In the genomic region with DNA sequence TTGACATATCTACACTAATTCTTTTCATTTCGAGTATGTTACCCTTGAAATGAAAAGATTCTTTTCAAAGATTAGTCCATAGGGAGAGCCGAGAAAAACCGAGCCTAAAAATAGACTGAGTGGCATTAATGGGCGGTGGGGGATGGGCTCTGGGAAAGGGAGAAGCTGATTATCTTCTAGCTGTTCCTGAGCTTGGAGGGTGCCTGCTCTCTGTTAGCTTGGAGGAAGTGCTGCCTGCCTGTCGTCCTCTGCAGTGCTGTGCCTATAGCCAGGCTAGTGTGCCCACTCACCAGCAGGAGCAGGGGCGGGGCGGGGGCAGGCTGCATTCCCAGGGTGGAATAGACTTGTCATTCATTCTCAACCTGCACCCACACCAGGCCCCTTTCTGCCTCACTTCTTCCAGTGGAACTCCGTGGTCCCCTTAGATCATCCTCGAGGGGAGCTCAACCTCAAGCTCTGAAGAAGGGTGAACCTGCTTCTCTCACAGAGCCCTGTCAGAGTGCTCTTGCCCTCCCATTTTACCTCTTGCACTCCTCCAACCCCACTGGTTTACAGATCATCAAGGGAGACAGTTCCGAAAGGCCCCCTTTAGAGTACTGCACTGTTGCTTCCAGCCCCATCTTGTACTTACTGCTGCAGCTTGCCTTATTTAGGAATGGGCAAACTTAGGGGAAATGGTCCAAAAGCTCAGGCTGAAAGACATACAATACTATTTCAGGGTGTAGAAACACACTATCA, we compare ENCODE assay signal across 8 mouse cellular contexts.
DNase-seq lines count a peak whose midpoint lies in the region; ATAC-seq and TF ChIP-seq lines count a peak whose summit lies in the region.

No protein-coding gene starts in this region.

- ATAC-seq in G1E (ENCODE audit: extremely low read depth, insufficient number of reproducible peaks, low FRiP score, poor library complexity, severe bottlenecking): no peak
- peak; percentile 48; the same call in 1 of the 2 replicates for ATAC-seq in hindbrain, embryonic 14.5 days (ENCODE audit: low FRiP score)
- ATAC-seq in megakaryocyte, adult 5-6 weeks (ENCODE audit: poor library complexity, severe bottlenecking): peak; percentile 60

- H3K4me1 ChIP-seq in G1E (ENCODE audit: insufficient read depth, low read depth, low read length): peaks cover 53% of the 10 kb centered on the region
- peaks cover 8% of the 10 kb centered on the region for H3K4me1 ChIP-seq in hindbrain, embryonic 14.5 days (replicated peaks; ENCODE audit: control insufficient read depth, insufficient read depth, low read length)

- H3K36me3 ChIP-seq in G1E (replicated peaks): no peaks in the 10 kb centered on the region
- no peaks in the 10 kb centered on the region for H3K36me3 ChIP-seq in hindbrain, embryonic 14.5 days (replicated peaks; ENCODE audit: control insufficient read depth, insufficient read depth)

- no peaks in the 10 kb centered on the region for H3K9me3 ChIP-seq in G1E (replicated peaks)
- no peaks in the 10 kb centered on the region for H3K9me3 ChIP-seq in hindbrain, embryonic 14.5 days (ENCODE audit: control insufficient read depth, low read length)

- H3K27me3 ChIP-seq in G1E (ENCODE audit: insufficient read depth, low read length): no peaks in the 10 kb centered on the region
- no peaks in the 10 kb centered on the region for H3K27me3 ChIP-seq in hindbrain, embryonic 14.5 days (ENCODE audit: control insufficient read depth, insufficient read depth, low read length)

- peak; percentile 45 for DNase-seq in G1E (ENCODE audit: low spot score)
- DNase-seq in brain, adult 2 months (ENCODE audit: low read depth, low spot score): peak; percentile 67
- DNase-seq in hindbrain, embryonic 14.5 days (ENCODE audit: low spot score): peak; percentile 60
- peak; percentile 51 for DNase-seq in right cerebral cortex, postnatal 4 days
- DNase-seq in T-cell, adult 2 months (ENCODE audit: low spot score): no peak
- DNase-seq in urinary bladder, postnatal 4 days (ENCODE audit: low spot score in 2 of 2): no peak
- DNase-seq in cerebellum, adult 18-20 months: no peak

- H3K9ac ChIP-seq in hindbrain, embryonic 14.5 days: no peak overlapping the region

- no peak overlapping the region for H3K4me2 ChIP-seq in hindbrain, embryonic 14.5 days (replicated peaks)

- no peak overlapping the region for H3K27ac ChIP-seq in hindbrain, embryonic 14.5 days

- H3K4me3 ChIP-seq in G1E (ENCODE audit: low read depth, low read length): peak overlapping the region; percentile 54; the same call in 1 of the 2 replicates
- no peak overlapping the region for H3K4me3 ChIP-seq in hindbrain, embryonic 14.5 days (replicated peaks; ENCODE audit: low read length)

- WGBS in hindbrain, embryonic 14.5 days: 28% methylated on average over 10 of the region's 10 CpGs

- no peak for TF ChIP-seq CTCF in G1E (IDR thresholded peaks at IDR 0.05; ENCODE audit: low read depth, low read length)

Comparison
In these comparisons a context has a peak if more than half of its experiments do, and no peak if none do; other contexts are left out.
1. DNase-seq: peak in G1E (single experiment), brain, adult 2 months (single experiment), hindbrain, embryonic 14.5 days (single experiment) and right cerebral cortex, postnatal 4 days (single experiment); none in T-cell, adult 2 months (single experiment), urinary bladder, postnatal 4 days (0 of 2) and cerebellum, adult 18-20 months (0 of 2).